Mouse (Mus musculus): ENCODE results near the gene Dennd1a.

Gene Dennd1a

GRCm38 (mm10) chr2:38223759-38224158 is 63.4 kb downstream of the Dennd1a start:
- DNase-seq (ENCODE audit: low spot score in 2 of 2): no peak

GRCm38 (mm10) chr2:38221461-38221860 is 65.7 kb downstream of the Dennd1a start:
- no peak for DNase-seq (ENCODE audit: low spot score in 2 of 2)

GRCm38 (mm10) chr2:38220687-38221435 is 66.3 kb downstream of the Dennd1a start:
- no peak for DNase-seq (ENCODE audit: low spot score in 2 of 2)

GRCm38 (mm10) chr2:38219666-38220065 is 67.5 kb downstream of the Dennd1a start:
- no peak for DNase-seq (ENCODE audit: low spot score in 2 of 2)

- no peak for DNase-seq (ENCODE audit: low spot score in 2 of 2)
Measured at GRCm38 (mm10) chr2:38213041-38213440, 74.1 kb downstream of the Dennd1a start.

- no peak for DNase-seq (ENCODE audit: low spot score in 2 of 2)
Measured at GRCm38 (mm10) chr2:38211426-38211825, 75.8 kb downstream of the Dennd1a start.

GRCm38 (mm10) chr2:38207752-38208151 is 79.4 kb downstream of the Dennd1a start:
- DNase-seq (ENCODE audit: low spot score in 2 of 2): no peak

GRCm38 (mm10) chr2:38205281-38205680 is 81.9 kb downstream of the Dennd1a start:
- no peak for DNase-seq (ENCODE audit: low spot score in 2 of 2)

- DNase-seq (ENCODE audit: low spot score in 2 of 2): no peak
Measured at GRCm38 (mm10) chr2:38204696-38205095, 82.5 kb downstream of the Dennd1a start.

GRCm38 (mm10) chr2:38198072-38198471 is 89.1 kb downstream of the Dennd1a start:
- DNase-seq (ENCODE audit: low spot score in 2 of 2): no peak

GRCm38 (mm10) chr2:38196199-38197060 is 90.8 kb downstream of the Dennd1a start:
- DNase-seq (ENCODE audit: low spot score in 2 of 2): no peak

GRCm38 (mm10) chr2:38192007-38192406 is 95.2 kb downstream of the Dennd1a start:
- DNase-seq (ENCODE audit: low spot score in 2 of 2): no peak

- no peak for DNase-seq (ENCODE audit: low spot score in 2 of 2)
Measured at GRCm38 (mm10) chr2:38191601-38192000, 95.6 kb downstream of the Dennd1a start.

- DNase-seq (ENCODE audit: low spot score in 2 of 2): no peak
Measured at GRCm38 (mm10) chr2:38186438-38186837, 100.8 kb downstream of the Dennd1a start.

GRCm38 (mm10) chr2:38184977-38185376 is 102.2 kb downstream of the Dennd1a start:
- no peak for DNase-seq (ENCODE audit: low spot score in 2 of 2)

GRCm38 (mm10) chr2:38183881-38184280 is 103.3 kb downstream of the Dennd1a start:
- no peak for DNase-seq (ENCODE audit: low spot score in 2 of 2)

GRCm38 (mm10) chr2:38182283-38182682 is 104.9 kb downstream of the Dennd1a start:
- no peak for DNase-seq (ENCODE audit: low spot score in 2 of 2)

- DNase-seq (ENCODE audit: low spot score in 2 of 2): no peak
Measured at GRCm38 (mm10) chr2:38177583-38177978, 109.6 kb downstream of the Dennd1a start.

- no peak for DNase-seq (ENCODE audit: low spot score in 2 of 2)
Measured at GRCm38 (mm10) chr2:38176870-38177582, 110.2 kb downstream of the Dennd1a start.

- DNase-seq (ENCODE audit: low spot score in 2 of 2): no peak
Measured at GRCm38 (mm10) chr2:38175276-38175675, 111.9 kb downstream of the Dennd1a start.

- no peak for DNase-seq (ENCODE audit: low spot score in 2 of 2)
Measured at GRCm38 (mm10) chr2:38168606-38169005, 118.6 kb downstream of the Dennd1a start.

GRCm38 (mm10) chr2:38165966-38166365 is 121.2 kb downstream of the Dennd1a start:
- DNase-seq (ENCODE audit: low spot score in 2 of 2): no peak
